Mouse (Mus musculus) hindbrain, embryonic 14.5 days (tissue): ENCODE results near the gene Scyl1. TPM values are rescaled to one million over a fixed set of nuclear protein-coding genes. Genes with fewer than 3 reads are reported as not detected.

Source experiments
- ATAC-seq: fragments of 200-750 bp; cut with Nextera tagmentation; 2 replicates; pipeline ENCODE4 v1.8.0; 2017; ENCODE audit warnings: moderate number of reproducible peaks, mild to moderate bottlenecking, moderate TSS enrichment, moderate library complexity; ENCODE audit not compliant: low FRiP score
- DNase-seq: peaks from one replicate; pipeline ENCODE4 v3.0.0-alpha.2; 2015; ENCODE audit warnings: low spot score
- H3K27ac ChIP-seq: fragments of 300-500 bp; sonication (generic); 2 replicates; pipeline ENCODE4 v1.5.1; 2014; ENCODE audit warnings: mild to moderate bottlenecking, moderate library complexity
- H3K27me3 ChIP-seq: fragments of 300-500 bp; sonication (generic); 2 replicates; pipeline ENCODE4 v1.6.1; 2014; ENCODE audit warnings: mild to moderate bottlenecking, low read length, mixed read lengths; ENCODE audit not compliant: control insufficient read depth, insufficient read depth
- H3K36me3 ChIP-seq: fragments of 300-500 bp; sonication (generic); replicated peaks from 2 replicates; pipeline ENCODE4 v1.6.1; 2014; ENCODE audit not compliant: control insufficient read depth, insufficient read depth
- H3K4me1 ChIP-seq: fragments of 300-500 bp; sonication (generic); replicated peaks from 2 replicates; pipeline ENCODE4 v1.6.1; 2014; ENCODE audit warnings: antibody characterized with exemption, low read length, mixed read lengths; ENCODE audit not compliant: control insufficient read depth, insufficient read depth
- H3K4me2 ChIP-seq: fragments of 300-500 bp; sonication (generic); replicated peaks from 2 replicates; pipeline ENCODE4 v1.6.1; 2014; ENCODE audit warnings: mild to moderate bottlenecking, moderate library complexity
- H3K4me3 ChIP-seq: fragments of 300-500 bp; sonication (generic); replicated peaks from 2 replicates; pipeline ENCODE4 v1.5.1; 2014; ENCODE audit warnings: mild to moderate bottlenecking, low read length
- H3K9ac ChIP-seq: fragments of 300-500 bp; sonication (generic); 2 replicates; pipeline ENCODE4 v1.6.1; 2014
- H3K9me3 ChIP-seq: fragments of 300-500 bp; sonication (generic); 2 replicates; pipeline ENCODE4 v1.6.1; 2016; ENCODE audit warnings: low read length; ENCODE audit not compliant: control insufficient read depth
- WGBS: fragments of 180-500 bp; shearing (Covaris S2); extraction: QIAGEN DNeasy Blood & Tissue Kit; methylation state at CpG from one replicate; pipeline ENCODE4 v1.1.7; 2014; 5-methylcytosine and 5-hydroxymethylcytosine counted together
- polyA plus RNA-seq: library from polyadenylated mRNA; unstranded; fragments of >200 nt; fragmentation: Nextera tagmentation; extraction: Ambion mirVana; gene quantifications from 2 replicates; pipeline ENCODE4 v1.2.1, GENCODE M21; 2014

Scyl1 gene
- polyA plus RNA-seq, 1 experiment from 2014 or later = 73.5 TPM

- 0 out of 2 replicates have a peak overlapping the region, but pooled peaks have one; percentile 36 for H3K9ac ChIP-seq
- H3K27ac ChIP-seq = peak overlapping the region; percentile 96
- no peaks in the 10 kb centered on the region for H3K9me3 ChIP-seq
- no peaks in the 10 kb centered on the region for H3K27me3 ChIP-seq
- peak; percentile 83 for DNase-seq
- peak; percentile 96 for ATAC-seq
- H3K4me2 ChIP-seq = peak overlapping the region; percentile 36
- 33% methylated on average over 7 of the region's 7 CpGs for WGBS
- no peaks in the 10 kb centered on the region for H3K36me3 ChIP-seq
- H3K4me3 ChIP-seq = no peak overlapping the region
- peaks cover 38% of the 10 kb centered on the region for H3K4me1 ChIP-seq
Measured at GRCm38 (mm10) chr19:5811771-5812504, 40.7 kb upstream of the Scyl1 start.

- H3K27me3 ChIP-seq = no peaks in the 10 kb centered on the region
- H3K9ac ChIP-seq = peak overlapping the region; percentile 2; the same call in 1 of the 2 replicates
- H3K27ac ChIP-seq = peak overlapping the region; percentile 96
- DNase-seq (no peak), ATAC-seq (no peak)
- H3K4me1 ChIP-seq = peaks cover 47% of the 10 kb centered on the region
- no peaks in the 10 kb centered on the region for H3K9me3 ChIP-seq
- no peak overlapping the region; the same call in 1 of the 2 replicates for H3K4me2 ChIP-seq
- no peaks in the 10 kb centered on the region for H3K36me3 ChIP-seq
- H3K4me3 ChIP-seq = no peak overlapping the region
- WGBS = 73% methylated on average over 9 of the region's 9 CpGs
Measured at GRCm38 (mm10) chr19:5810840-5811563, 39.8 kb upstream of the Scyl1 start.

- Histone ChIP-seq H3K4me1 (peaks cover 51% of the 10 kb centered on the region), H3K9ac (peak overlapping the region; percentile 2; the same call in 1 of the 2 replicates), H3K27me3 (no peaks in the 10 kb centered on the region)
Measured at GRCm38 (mm10) chr19:5810103-5810839, 39.1 kb upstream of the Scyl1 start.

GRCm38 (mm10) chr19:5809712-5810089 is 38.5 kb upstream of the Scyl1 start:
- Histone ChIP-seq H3K36me3 (no peaks in the 10 kb centered on the region), H3K4me2 (no peak overlapping the region; the same call in 1 of the 2 replicates), H3K4me1 (peaks cover 57% of the 10 kb centered on the region), H3K9me3 (no peaks in the 10 kb centered on the region), H3K4me3 (no peak overlapping the region), H3K9ac (peak overlapping the region; percentile 2; the same call in 1 of the 2 replicates), H3K27me3 (no peaks in the 10 kb centered on the region), H3K27ac (peak overlapping the region; percentile 96)
- WGBS = 61% methylated on average over 7 of the region's 7 CpGs
- DNase-seq (no peak), ATAC-seq (no peak)

More at GRCm38 (mm10) chr19:5810103-5810839, 39.1 kb upstream of the Scyl1 start:
- no peaks in the 10 kb centered on the region for H3K36me3 ChIP-seq
- H3K4me3 ChIP-seq = no peak overlapping the region
- 50% methylated on average over 11 of the region's 11 CpGs for WGBS
- ATAC-seq (no peak), DNase-seq (no peak)
- no peaks in the 10 kb centered on the region for H3K9me3 ChIP-seq
- peak overlapping the region; percentile 96 for H3K27ac ChIP-seq
- no peak overlapping the region; the same call in 1 of the 2 replicates for H3K4me2 ChIP-seq

GRCm38 (mm10) chr19:5808955-5809711 is 37.9 kb upstream of the Scyl1 start:
- Histone ChIP-seq H3K4me2 (no peak overlapping the region), H3K36me3 (no peaks in the 10 kb centered on the region), H3K9me3 (no peaks in the 10 kb centered on the region), H3K27ac (peak overlapping the region; percentile 96), H3K4me1 (peaks cover 63% of the 10 kb centered on the region), H3K4me3 (no peak overlapping the region), H3K27me3 (no peaks in the 10 kb centered on the region), H3K9ac (peak overlapping the region; percentile 2; the same call in 1 of the 2 replicates)
- ATAC-seq (no peak), DNase-seq (no peak)
- WGBS = 63% methylated on average over 14 of the region's 14 CpGs

- no peak for DNase-seq
- H3K9me3 ChIP-seq = no peaks in the 10 kb centered on the region
- no peak for ATAC-seq
- no peaks in the 10 kb centered on the region for H3K27me3 ChIP-seq
- no peak overlapping the region for H3K27ac ChIP-seq
- no peak overlapping the region for H3K4me3 ChIP-seq
- peaks cover 64% of the 10 kb centered on the region for H3K4me1 ChIP-seq
- WGBS = 63% methylated on average over 3 of the region's 3 CpGs
- H3K36me3 ChIP-seq = no peaks in the 10 kb centered on the region
- H3K4me2 ChIP-seq = no peak overlapping the region
- H3K9ac ChIP-seq = no peak overlapping the region
Measured at GRCm38 (mm10) chr19:5807740-5808139, 36.5 kb upstream of the Scyl1 start.

GRCm38 (mm10) chr19:5806809-5807205 is 35.6 kb upstream of the Scyl1 start:
- Histone ChIP-seq H3K4me2 (no peak overlapping the region), H3K9ac (peak overlapping the region; percentile 49; the same call in 1 of the 2 replicates), H3K27me3 (no peaks in the 10 kb centered on the region), H3K27ac (peak overlapping the region; percentile 79), H3K4me1 (peaks cover 55% of the 10 kb centered on the region), H3K9me3 (no peaks in the 10 kb centered on the region), H3K36me3 (no peaks in the 10 kb centered on the region), H3K4me3 (no peak overlapping the region)
- ATAC-seq = no peak
- no peak for DNase-seq
- 17% methylated on average over 6 of the region's 6 CpGs for WGBS

- Histone ChIP-seq H3K4me1 (peaks cover 49% of the 10 kb centered on the region), H3K9ac (peak overlapping the region; percentile 49), H3K27me3 (no peaks in the 10 kb centered on the region), H3K4me3 (no peak overlapping the region), H3K9me3 (no peaks in the 10 kb centered on the region), H3K4me2 (no peak overlapping the region), H3K36me3 (no peaks in the 10 kb centered on the region), H3K27ac (peak overlapping the region; percentile 79)
- DNase-seq (no peak), ATAC-seq (no peak)
- 2% methylated on average over 8 of the region's 8 CpGs for whole genome bisulfite sequencing
Measured at GRCm38 (mm10) chr19:5806051-5806808, 35.0 kb upstream of the Scyl1 start.
